Mouse (Mus musculus) lung, adult 2 months (tissue): ENCODE data around the gene Kit.

Experiments
- CTCF ChIP-seq: fragments of 200-500 bp; IDR thresholded peaks from 2 replicates; pipeline ENCODE4 v1.5.1; 2011; ENCODE audit warnings: mild to moderate bottlenecking, low read length, control low read depth; ENCODE audit not compliant: insufficient read depth
- POLR2A ChIP-seq: fragments of 200-500 bp; IDR thresholded peaks from 2 replicates; pipeline ENCODE4 v1.6.1; 2011; ENCODE audit warnings: low read depth, mild to moderate bottlenecking, control low read depth, low read length, borderline replicate concordance; ENCODE audit errors: extremely low read depth

GRCm38 (mm10) chr5:75695162-75695809, 120.6 kb downstream of the Kit start:
- TF ChIP-seq CTCF (no peak), POLR2A (no peak)
